Mouse (Mus musculus) E14TG2a.4 (cell line): ENCODE results near the gene Oas2.

Source experiments
- H3K27me3 ChIP-seq: 2 replicates; pipeline ENCODE4 v1.6.1; 2014; ENCODE audit warnings: low read length, control low read depth; ENCODE audit not compliant: insufficient read depth
- H3K36me3 ChIP-seq: 2 replicates; pipeline ENCODE4 v1.6.1; 2014; ENCODE audit warnings: low read length, control low read depth; ENCODE audit not compliant: insufficient read depth
- H3K4me1 ChIP-seq: replicated peaks from 2 replicates; pipeline ENCODE4 v1.6.1; 2014; ENCODE audit warnings: low read depth, low read length, control low read depth
- H3K4me3 ChIP-seq: replicated peaks from 2 replicates; pipeline ENCODE4 v1.5.1; 2014; ENCODE audit warnings: mild to moderate bottlenecking, low read length
- H3K9me3 ChIP-seq: 2 replicates; pipeline ENCODE4 v1.6.1; 2014; ENCODE audit warnings: low read length, control low read depth
- CTCF ChIP-seq: conservative IDR thresholded peaks from 2 replicates; pipeline ENCODE4 v1.5.1; 2014; ENCODE audit warnings: low read length
- NANOG ChIP-seq: IDR thresholded peaks from 2 replicates; pipeline ENCODE4 v1.6.1; 2014; ENCODE audit warnings: borderline replicate concordance, low read length, mixed read lengths
- POU5F1 ChIP-seq: IDR thresholded peaks from 2 replicates; pipeline ENCODE4 v1.6.1; 2014; ENCODE audit warnings: low read length, borderline replicate concordance

Oas2 gene

GRCm38 (mm10) chr5:120751206-120751605 is 1.6 kb upstream of the Oas2 start:
- no peaks in the 10 kb centered on the region for H3K27me3 ChIP-seq
- H3K4me1 ChIP-seq, result peaks cover 48% of the 10 kb centered on the region
- H3K9me3 ChIP-seq, result no peaks in the 10 kb centered on the region
- TF ChIP-seq POU5F1, result no peak
- TF ChIP-seq NANOG, result no peak
- no peak for TF ChIP-seq CTCF
- H3K36me3 ChIP-seq, result no peaks in the 10 kb centered on the region
- H3K4me3 ChIP-seq, result 0 out of 2 replicates have a peak overlapping the region, but pooled peaks have one; percentile 39

- TF ChIP-seq CTCF (peak; percentile 87), POU5F1 (no peak), NANOG (no peak)
- Histone ChIP-seq H3K36me3 (no peaks in the 10 kb centered on the region), H3K4me3 (no peak overlapping the region), H3K4me1 (peaks cover 40% of the 10 kb centered on the region), H3K9me3 (no peaks in the 10 kb centered on the region), H3K27me3 (no peaks in the 10 kb centered on the region)
Measured at GRCm38 (mm10) chr5:120746451-120746850, 3.2 kb downstream of the Oas2 start.

DNA sequence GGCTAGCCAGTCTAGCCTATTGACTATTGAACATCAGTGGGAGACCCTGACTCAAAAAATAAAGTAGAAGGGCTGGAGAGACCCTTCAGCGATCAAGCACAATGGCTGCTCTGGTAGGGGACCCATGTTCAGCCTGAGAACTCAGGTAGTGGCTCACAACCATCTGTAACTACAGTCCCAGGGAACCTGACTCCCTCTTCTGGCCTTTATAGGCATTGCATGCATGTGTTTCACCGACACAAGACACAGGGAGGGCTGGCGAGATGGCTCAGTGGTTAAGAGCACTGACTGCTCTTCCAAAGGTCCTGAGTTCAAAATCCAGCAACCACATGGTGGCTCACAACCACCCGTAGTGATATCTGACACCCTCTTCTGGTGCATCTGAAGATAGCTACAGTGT is 7.5 kb downstream of the Oas2 start:
- TF ChIP-seq CTCF (peak; percentile 76), NANOG (no peak)
- H3K4me1 ChIP-seq, result peaks cover 49% of the 10 kb centered on the region
- no peaks in the 10 kb centered on the region for H3K9me3 ChIP-seq
- H3K4me3 ChIP-seq, result no peak overlapping the region
- no peaks in the 10 kb centered on the region for H3K27me3 ChIP-seq
- no peaks in the 10 kb centered on the region for H3K36me3 ChIP-seq

DNA sequence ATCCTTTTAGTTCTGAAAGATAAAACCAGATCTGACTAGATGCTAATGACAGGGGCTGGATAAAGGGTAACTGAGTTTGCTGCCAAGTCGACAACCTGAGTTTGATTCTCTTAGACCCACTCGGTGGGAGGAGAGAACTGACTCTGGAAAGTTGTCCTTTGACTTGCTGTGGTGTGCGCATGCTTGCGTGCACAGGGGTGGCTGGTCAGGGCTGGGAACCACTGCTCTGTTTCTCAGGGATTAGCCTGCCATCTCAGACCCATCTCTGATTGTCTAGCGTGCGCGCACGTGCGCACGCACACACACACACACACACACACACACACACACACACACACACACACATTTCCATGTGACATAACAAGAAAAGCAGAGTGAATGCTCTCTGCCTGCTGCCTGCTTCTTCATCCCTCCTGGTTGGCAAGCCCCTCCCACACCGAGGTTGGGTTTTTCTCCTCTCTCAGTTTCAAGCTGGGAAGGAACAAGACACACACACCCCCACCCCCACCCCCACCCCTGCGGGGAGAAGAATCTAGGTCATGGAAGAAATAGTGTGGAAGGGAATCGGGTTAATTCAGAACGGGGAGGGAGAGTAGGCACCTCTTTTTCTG is 15.2 kb downstream of the Oas2 start:
- no peaks in the 10 kb centered on the region for H3K9me3 ChIP-seq
- peak overlapping the region; percentile 70 for H3K4me3 ChIP-seq
- no peaks in the 10 kb centered on the region for H3K27me3 ChIP-seq
- TF ChIP-seq POU5F1 (no peak), CTCF (no peak)
- H3K4me1 ChIP-seq, result peaks cover 91% of the 10 kb centered on the region
- no peaks in the 10 kb centered on the region for H3K36me3 ChIP-seq

DNA sequence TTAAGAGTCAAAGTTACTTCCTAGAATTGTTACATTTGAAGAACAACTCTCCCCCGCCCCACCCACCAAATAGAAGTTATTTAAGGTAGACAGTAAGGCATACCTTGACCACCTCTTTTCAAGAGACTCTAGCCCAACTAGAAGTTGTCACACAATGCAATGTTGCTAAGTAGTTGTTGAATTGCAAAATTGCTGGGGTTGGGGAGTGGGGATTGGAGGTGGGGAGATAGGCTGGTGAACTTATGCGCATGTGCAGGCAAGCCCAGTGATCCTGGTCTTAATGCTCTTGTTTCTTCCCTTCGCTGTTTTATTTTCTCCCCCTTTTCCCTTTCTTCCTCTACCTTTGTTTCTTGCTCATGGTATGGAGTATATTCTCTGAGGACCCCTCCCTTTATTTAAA is 16.0 kb downstream of the Oas2 start:
- no peak for TF ChIP-seq NANOG
- TF ChIP-seq POU5F1, result no peak
- TF ChIP-seq CTCF, result no peak
- H3K4me1 ChIP-seq, result peaks cover 83% of the 10 kb centered on the region
- H3K4me3 ChIP-seq, result 0 out of 2 replicates have a peak overlapping the region, but pooled peaks have one; percentile 70
- H3K27me3 ChIP-seq, result no peaks in the 10 kb centered on the region
- no peaks in the 10 kb centered on the region for H3K36me3 ChIP-seq
- H3K9me3 ChIP-seq, result no peaks in the 10 kb centered on the region

GRCm38 (mm10) chr5:120732740-120733139 is 16.9 kb downstream of the Oas2 start:
- Histone ChIP-seq H3K27me3 (no peaks in the 10 kb centered on the region), H3K9me3 (no peaks in the 10 kb centered on the region)

DNA sequence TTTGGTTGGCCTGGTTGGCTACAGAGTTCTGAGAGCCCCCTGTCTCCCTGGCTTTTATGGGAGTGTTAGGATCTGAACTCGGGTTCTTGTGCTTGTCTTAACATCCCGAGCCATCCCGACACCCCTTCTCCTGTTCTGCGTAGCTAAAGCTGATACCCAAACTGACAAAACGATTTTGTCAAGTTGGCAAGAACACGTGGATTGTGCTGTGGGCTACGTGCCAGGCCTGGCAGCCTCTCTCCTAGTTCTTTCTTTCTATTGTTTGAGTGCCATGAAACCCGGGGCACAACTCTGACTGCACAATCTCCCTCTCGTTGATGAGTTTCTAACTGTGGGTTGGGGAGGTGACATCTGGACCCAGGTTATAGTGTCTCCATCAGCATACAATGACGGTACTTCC is 20.3 kb downstream of the Oas2 start:
- H3K4me3 ChIP-seq, result no peak overlapping the region
- H3K27me3 ChIP-seq, result no peaks in the 10 kb centered on the region
- no peaks in the 10 kb centered on the region for H3K36me3 ChIP-seq
- H3K4me1 ChIP-seq, result peaks cover 69% of the 10 kb centered on the region
- TF ChIP-seq NANOG (no peak), CTCF (no peak), POU5F1 (no peak)
- H3K9me3 ChIP-seq, result no peaks in the 10 kb centered on the region

More at GRCm38 (mm10) chr5:120732740-120733139, 16.9 kb downstream of the Oas2 start:
- Histone ChIP-seq H3K4me1 (peaks cover 74% of the 10 kb centered on the region), H3K4me3 (peak overlapping the region; percentile 70), H3K36me3 (no peaks in the 10 kb centered on the region)
- TF ChIP-seq CTCF (no peak), NANOG (no peak), POU5F1 (no peak)

DNA sequence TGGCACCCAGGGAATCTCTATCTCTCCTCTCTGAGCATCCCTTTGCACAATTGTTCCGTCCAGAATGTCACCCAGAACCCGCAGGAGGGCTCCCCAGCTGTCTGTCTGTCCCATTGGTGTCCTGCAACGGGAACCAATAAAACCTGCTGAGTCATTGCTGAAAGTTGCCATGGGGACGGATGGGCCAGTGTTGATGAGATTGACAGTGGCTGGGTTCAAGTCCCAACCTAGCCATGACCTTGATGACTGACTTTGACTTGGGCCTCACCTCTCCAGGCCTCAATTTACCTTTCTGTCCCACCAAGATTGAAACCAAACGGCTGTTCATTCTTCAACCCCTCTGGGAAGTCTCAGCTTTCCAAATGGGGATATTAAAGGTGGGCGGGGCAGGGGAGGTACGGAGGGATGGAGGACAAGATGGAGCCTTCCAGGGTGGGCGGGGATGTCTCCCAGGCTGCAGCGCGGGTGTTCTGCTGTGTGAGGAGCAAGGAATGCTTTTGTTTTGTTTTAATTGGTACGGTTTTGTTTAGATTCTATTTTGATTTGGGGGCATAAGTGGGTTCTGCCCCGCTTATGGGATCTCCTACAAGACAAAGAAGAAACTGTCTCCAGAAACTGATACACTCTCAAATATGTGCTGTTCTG is 23.7 kb downstream of the Oas2 start:
- H3K36me3 ChIP-seq, result no peaks in the 10 kb centered on the region
- peak overlapping the region; percentile 27 for H3K4me3 ChIP-seq
- TF ChIP-seq CTCF, result no peak
- no peak for TF ChIP-seq POU5F1
- TF ChIP-seq NANOG, result no peak
- H3K9me3 ChIP-seq, result no peaks in the 10 kb centered on the region
- H3K4me1 ChIP-seq, result peaks cover 51% of the 10 kb centered on the region
- H3K27me3 ChIP-seq, result no peaks in the 10 kb centered on the region
